Mouse (Mus musculus) hindbrain, postnatal 0 days (tissue): ENCODE results near the gene Myo1d. TPM values are rescaled to one million over a fixed set of nuclear protein-coding genes. Genes with fewer than 3 reads are reported as not detected.

Experiments
- ATAC-seq: fragments of 200-750 bp; cut with Nextera tagmentation; 2 replicates; pipeline ENCODE4 v1.8.0; 2017; ENCODE audit warnings: mild to moderate bottlenecking, moderate TSS enrichment, moderate library complexity
- DNase-seq: peaks from one replicate; pipeline ENCODE4 v3.0.0-alpha.2; 2015; ENCODE audit warnings: low spot score
- H3K27ac ChIP-seq: fragments of 300-500 bp; sonication (generic); 2 replicates; pipeline ENCODE4 v1.5.1; 2014; ENCODE audit warnings: mild to moderate bottlenecking
- H3K27me3 ChIP-seq: fragments of 300-500 bp; sonication (generic); 2 replicates; pipeline ENCODE4 v1.6.1; 2014; ENCODE audit warnings: low read length, mixed read lengths; ENCODE audit not compliant: insufficient read depth
- H3K36me3 ChIP-seq: fragments of 300-500 bp; sonication (generic); 2 replicates; pipeline ENCODE4 v1.6.1; 2014; ENCODE audit warnings: low read length, mixed read lengths; ENCODE audit not compliant: insufficient read depth
- H3K4me1 ChIP-seq: fragments of 300-500 bp; sonication (generic); 2 replicates; pipeline ENCODE4 v1.6.1; 2014; ENCODE audit warnings: antibody characterized with exemption, low read length, mixed read lengths; ENCODE audit not compliant: insufficient read depth
- H3K4me2 ChIP-seq: fragments of 300-500 bp; sonication (generic); 2 replicates; pipeline ENCODE4 v1.6.1; 2014; ENCODE audit warnings: low read depth, mild to moderate bottlenecking, low read length, moderate library complexity, mixed read lengths
- H3K4me3 ChIP-seq: fragments of 300-500 bp; sonication (generic); 2 replicates; pipeline ENCODE4 v1.5.1; 2014; ENCODE audit warnings: low read length
- H3K9ac ChIP-seq: fragments of 300-500 bp; sonication (generic); replicated peaks from 2 replicates; pipeline ENCODE4 v1.6.1; 2014; ENCODE audit warnings: mild to moderate bottlenecking, low read length, moderate library complexity, mixed read lengths
- H3K9me3 ChIP-seq: fragments of 300-500 bp; sonication (generic); 2 replicates; pipeline ENCODE4 v1.6.1; 2016; ENCODE audit warnings: low read length, mixed read lengths
- CTCF ChIP-seq: IDR thresholded peaks from 2 replicates; pipeline ENCODE4 v1.5.1; 2016; ENCODE audit warnings: antibody characterized with exemption, control low read depth, low read depth
- WGBS: fragments of 180-500 bp; shearing (Covaris S2); extraction: QIAGEN DNeasy Blood & Tissue Kit; methylation state at CpG from one replicate; pipeline ENCODE4 v1.1.7; 2014; 5-methylcytosine and 5-hydroxymethylcytosine counted together
- polyA plus RNA-seq: library from polyadenylated mRNA; unstranded; fragments of >200 nt; fragmentation: Nextera tagmentation; extraction: Ambion mirVana; gene quantifications from 2 replicates; pipeline ENCODE4 v1.2.1, GENCODE M21; 2015
- total RNA-seq: library from RNA; depleted of rRNA; stranded (reverse); fragments of >200 nt; gene quantifications from 2 replicates; pipeline ENCODE4 v1.2.3, GENCODE M21; 2014

Myo1d gene
- total and polyA plus RNA-seq, 2 experiments from 2014 or later: 1.8 to 2.6 TPM

DNA sequence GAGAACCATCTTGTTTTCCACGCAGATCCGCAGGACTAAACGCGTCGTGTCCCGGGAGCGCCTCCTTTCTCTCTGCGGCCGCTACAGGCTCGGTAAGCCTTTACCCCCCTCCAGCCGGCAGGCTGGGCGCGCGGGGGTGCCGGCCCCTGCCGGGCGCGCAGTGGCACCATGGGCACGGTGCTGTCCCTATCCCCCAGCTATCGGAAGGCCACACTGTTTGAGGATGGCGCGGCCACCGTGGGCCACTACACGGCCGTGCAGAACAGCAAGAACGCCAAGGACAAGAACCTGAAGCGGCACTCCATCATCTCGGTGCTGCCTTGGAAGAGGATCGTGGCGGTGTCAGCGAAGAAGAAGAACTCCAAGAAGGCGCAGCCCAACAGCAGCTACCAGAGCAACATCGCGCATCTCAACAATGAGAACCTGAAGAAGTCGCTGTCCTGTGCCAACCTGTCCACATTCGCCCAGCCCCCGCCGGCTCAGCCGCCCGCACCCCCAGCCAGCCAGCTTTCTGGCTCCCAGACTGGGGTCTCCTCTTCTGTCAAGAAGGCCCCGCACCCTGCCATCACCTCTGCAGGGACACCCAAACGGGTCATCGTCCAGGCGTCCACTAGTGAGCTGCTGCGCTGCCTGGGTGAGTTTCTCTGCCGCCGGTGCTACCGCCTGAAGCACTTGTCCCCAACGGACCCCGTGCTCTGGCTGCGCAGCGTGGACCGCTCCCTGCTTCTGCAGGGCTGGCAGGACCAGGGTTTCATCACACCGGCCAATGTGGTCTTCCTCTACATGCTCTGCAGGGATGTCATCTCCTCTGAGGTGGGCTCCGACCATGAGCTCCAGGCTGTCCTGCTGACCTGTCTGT is 302.3 kb downstream of the Myo1d start:
- ATAC-seq (peak; percentile 16; the same call in 1 of the 2 replicates), DNase-seq (peak; percentile 45)
- Histone ChIP-seq H3K27me3 (no peaks in the 10 kb centered on the region), H3K36me3 (no peaks in the 10 kb centered on the region; the same call in 1 of the 2 replicates), H3K4me3 (peak overlapping the region; percentile 91), H3K4me1 (peaks cover 10% of the 10 kb centered on the region), H3K4me2 (peak overlapping the region; percentile 87), H3K9ac (peak overlapping the region; percentile 95), H3K27ac (peak overlapping the region; percentile 97), H3K9me3 (no peaks in the 10 kb centered on the region)
- 7% methylated on average over 55 of the region's 55 CpGs for WGBS
- no peak for TF ChIP-seq CTCF

DNA sequence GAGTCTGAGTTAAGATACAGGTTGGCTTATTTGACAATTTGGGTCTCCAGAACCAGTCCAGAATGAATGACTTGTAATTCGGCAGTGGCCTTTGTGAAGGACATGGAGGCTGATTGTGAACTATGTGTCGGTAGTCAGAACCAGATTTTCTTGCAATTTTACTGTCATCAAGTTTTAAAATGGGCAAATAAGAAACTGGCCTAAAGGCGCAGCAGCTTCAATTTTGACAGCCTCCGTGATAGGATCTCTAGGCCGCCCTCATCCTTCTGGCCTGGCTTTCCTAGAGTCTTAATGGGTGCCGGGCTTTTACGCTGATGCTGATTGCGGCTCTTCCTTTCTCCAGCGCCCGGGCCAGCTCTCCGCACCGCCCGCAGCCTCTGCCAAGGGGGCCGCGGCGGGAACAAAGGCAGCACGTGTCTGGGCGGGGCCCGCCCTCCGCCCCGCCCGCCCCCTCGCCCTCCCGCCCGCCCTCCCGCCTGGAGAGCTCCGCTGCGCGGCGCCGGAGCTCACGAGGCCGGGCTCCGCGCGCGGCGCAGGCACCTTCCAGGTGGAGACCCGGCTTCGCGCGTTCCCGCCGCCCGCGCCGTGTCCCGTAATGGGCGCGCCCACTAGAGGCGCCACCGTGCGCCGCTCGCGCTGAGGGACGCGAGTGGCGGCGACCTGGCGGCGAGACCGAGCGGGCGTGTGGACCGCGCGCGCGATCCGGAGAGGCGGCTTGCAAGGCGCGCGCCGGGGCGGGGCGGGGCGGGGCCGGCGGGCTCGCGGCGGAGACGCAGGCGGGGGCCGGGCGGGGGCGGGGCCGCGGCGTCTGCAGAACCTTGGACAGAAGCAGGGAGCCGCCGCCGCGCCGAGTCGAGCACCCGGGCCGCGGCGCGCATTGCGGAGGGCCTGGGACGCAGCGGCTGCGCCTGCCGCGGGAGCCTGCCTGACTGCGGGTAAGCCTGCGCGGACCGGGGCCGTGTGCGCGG is 303.3 kb downstream of the Myo1d start, which contains the start of gene Cdk5r1:
TSS of gene Cdk5r1 (plus strand) at position 802 of the 968 bp plus-strand sequence.
- Histone ChIP-seq H3K36me3 (no peaks in the 10 kb centered on the region; the same call in 1 of the 2 replicates), H3K27ac (peak within 1 kb of the TSS; percentile 97), H3K9ac (peak within 1 kb of the TSS; percentile 95), H3K27me3 (no peaks in the 10 kb centered on the region), H3K4me3 (peak within 1 kb of the TSS; percentile 91), H3K4me2 (peak within 1 kb of the TSS; percentile 87), H3K9me3 (no peaks in the 10 kb centered on the region), H3K4me1 (peaks cover 5% of the 10 kb centered on the region; the same call in 1 of the 2 replicates)
- peak; percentile 51 for TF ChIP-seq CTCF
- ATAC-seq (peak; percentile 91), DNase-seq (peak; percentile 98)
- WGBS: under 1% methylated on average over 87 of the region's 116 CpGs

DNA sequence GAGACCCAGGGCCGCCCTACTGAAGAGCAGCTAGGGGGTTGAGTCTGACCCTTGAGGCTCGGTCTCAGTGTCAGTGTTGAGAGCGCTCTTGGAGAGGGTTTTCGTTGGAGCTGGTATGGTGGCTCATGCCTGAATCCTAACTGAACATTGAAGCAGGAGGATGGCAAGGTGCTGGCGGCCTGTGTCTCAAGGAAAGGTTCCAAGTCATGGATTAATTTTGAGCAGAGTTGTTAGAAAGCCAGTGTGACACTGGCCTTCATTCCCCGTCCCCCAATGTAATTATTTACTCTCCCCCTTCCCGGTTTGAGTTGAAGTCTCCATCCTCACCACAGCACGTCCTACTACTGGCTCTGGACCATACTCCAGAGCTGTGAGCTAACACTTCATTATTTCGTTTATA is 304.3 kb downstream of the Myo1d start:
- H3K4me1 ChIP-seq: no peaks in the 10 kb centered on the region
- no peak overlapping the region for H3K4me2 ChIP-seq
- H3K9me3 ChIP-seq: no peaks in the 10 kb centered on the region
- DNase-seq (no peak), ATAC-seq (no peak)
- TF ChIP-seq CTCF: no peak
- peaks cover 3% of the 10 kb centered on the region; the same call in 1 of the 2 replicates for H3K36me3 ChIP-seq
- no peak overlapping the region for H3K4me3 ChIP-seq
- H3K27ac ChIP-seq: peak overlapping the region; percentile 97; the same call in 1 of the 2 replicates
- WGBS: 78% methylated on average over 9 of the region's 9 CpGs
- no peak overlapping the region for H3K9ac ChIP-seq
- H3K27me3 ChIP-seq: no peaks in the 10 kb centered on the region

DNA sequence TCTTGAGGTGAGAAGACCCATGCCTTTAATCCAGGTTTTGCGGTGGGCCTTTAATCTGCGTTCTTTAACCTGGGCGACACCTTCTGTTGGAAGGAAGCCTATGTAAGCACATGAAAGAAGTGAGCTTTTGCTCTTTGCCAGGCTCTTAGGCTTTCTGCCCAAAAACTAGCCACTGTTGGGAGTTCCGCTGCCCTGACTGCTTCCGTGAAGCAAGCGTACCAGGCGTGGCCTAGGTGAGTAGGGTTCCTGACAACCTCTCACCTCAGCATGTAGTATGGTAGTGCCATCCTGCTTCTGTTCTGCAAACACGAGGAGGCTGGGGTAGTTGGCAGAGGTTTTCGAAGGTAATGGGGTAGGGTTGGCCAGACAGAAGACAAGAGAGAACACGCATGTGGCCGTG is 305.0 kb downstream of the Myo1d start:
- WGBS: 93% methylated on average over 11 of the region's 11 CpGs
- Histone ChIP-seq H3K27ac (0 out of 2 replicates have a peak overlapping the region, but pooled peaks have one; percentile 20), H3K4me1 (no peaks in the 10 kb centered on the region), H3K9me3 (no peaks in the 10 kb centered on the region), H3K4me2 (no peak overlapping the region), H3K27me3 (no peaks in the 10 kb centered on the region), H3K4me3 (no peak overlapping the region), H3K9ac (no peak overlapping the region), H3K36me3 (peaks cover 10% of the 10 kb centered on the region)
- ATAC-seq (no peak), DNase-seq (no peak)
- no peak for TF ChIP-seq CTCF

DNA sequence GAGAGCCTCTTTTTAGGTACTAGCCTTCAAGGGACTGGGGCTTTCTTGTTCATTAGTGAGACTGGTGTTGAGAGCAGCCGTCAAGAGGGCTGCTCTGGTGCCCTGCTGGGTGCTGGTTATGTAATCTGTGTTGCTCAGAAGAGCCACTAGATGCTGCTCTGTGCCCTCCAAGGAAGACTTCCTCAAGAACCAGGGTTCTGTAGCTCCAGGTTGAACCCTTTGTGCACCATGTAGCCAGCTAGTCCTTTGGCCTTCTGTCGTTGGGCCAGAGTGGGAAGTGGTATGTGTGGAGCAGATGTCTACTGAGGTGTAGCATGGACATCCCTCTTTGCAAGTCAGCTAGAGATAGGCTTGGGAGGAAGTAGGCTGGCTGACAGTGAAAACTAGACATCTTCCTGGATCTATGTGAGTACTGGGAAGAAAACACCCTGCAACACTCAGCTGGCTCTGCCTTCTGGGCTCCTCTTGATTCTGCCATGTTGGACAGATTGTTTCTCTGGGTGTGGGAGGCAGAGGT is 305.6 kb downstream of the Myo1d start:
- Histone ChIP-seq H3K4me2 (no peak overlapping the region), H3K4me1 (no peaks in the 10 kb centered on the region), H3K9me3 (no peaks in the 10 kb centered on the region), H3K4me3 (no peak overlapping the region), H3K27ac (0 out of 2 replicates have a peak overlapping the region, but pooled peaks have one; percentile 20), H3K27me3 (no peaks in the 10 kb centered on the region), H3K36me3 (peaks cover 16% of the 10 kb centered on the region), H3K9ac (no peak overlapping the region)
- DNase-seq (peak; percentile 74), ATAC-seq (no peak)
- 27% methylated on average over 2 of the region's 2 CpGs for WGBS
- peak; percentile 74 for TF ChIP-seq CTCF
